Mouse (Mus musculus) midbrain, embryonic 10.5 days (tissue): ENCODE data around the gene Rer1. TPM values are rescaled to one million over a fixed set of nuclear protein-coding genes. Genes with fewer than 3 reads are reported as not detected.

Experiments
- DNase-seq: peaks from one replicate; pipeline ENCODE4 v3.0.0-alpha.2; 2017; ENCODE audit warnings: low spot score
- H3K27ac ChIP-seq: fragments of 300-500 bp; sonication (generic); replicated peaks from 2 replicates; pipeline ENCODE4 v1.5.1; 2016; ENCODE audit warnings: mild to moderate bottlenecking
- H3K27me3 ChIP-seq: fragments of 300-500 bp; sonication (generic); 2 replicates; pipeline ENCODE4 v1.6.1; 2016; ENCODE audit warnings: low read depth, mild to moderate bottlenecking; ENCODE audit not compliant: poor library complexity, severe bottlenecking
- H3K36me3 ChIP-seq: fragments of 300-500 bp; sonication (generic); 2 replicates; pipeline ENCODE4 v1.6.1; 2016; ENCODE audit warnings: mild to moderate bottlenecking, moderate library complexity
- H3K4me1 ChIP-seq: fragments of 300-500 bp; sonication (generic); 2 replicates; pipeline ENCODE4 v1.6.1; 2016
- H3K4me3 ChIP-seq: fragments of 300-500 bp; sonication (generic); 2 replicates; pipeline ENCODE4 v1.5.1; 2016; ENCODE audit warnings: mild to moderate bottlenecking, moderate library complexity
- H3K9me3 ChIP-seq: fragments of 300-500 bp; sonication (generic); replicated peaks from 2 replicates; pipeline ENCODE4 v1.6.1; 2016; ENCODE audit warnings: mild to moderate bottlenecking
- WGBS: fragments of 180-500 bp; shearing (Covaris S2); methylation state at CpG from one replicate; pipeline ENCODE4 v1.1.7; 2016; 5-methylcytosine and 5-hydroxymethylcytosine counted together
- polyA plus RNA-seq: library from polyadenylated mRNA; unstranded; fragments of >200 nt; fragmentation: Nextera tagmentation; extraction: Ambion mirVana; gene quantifications from 2 replicates; pipeline ENCODE4 v1.2.1, GENCODE M21; 2016

Rer1 gene
- polyA plus RNA-seq, 1 experiment from 2014 or later, result 147 TPM

DNA sequence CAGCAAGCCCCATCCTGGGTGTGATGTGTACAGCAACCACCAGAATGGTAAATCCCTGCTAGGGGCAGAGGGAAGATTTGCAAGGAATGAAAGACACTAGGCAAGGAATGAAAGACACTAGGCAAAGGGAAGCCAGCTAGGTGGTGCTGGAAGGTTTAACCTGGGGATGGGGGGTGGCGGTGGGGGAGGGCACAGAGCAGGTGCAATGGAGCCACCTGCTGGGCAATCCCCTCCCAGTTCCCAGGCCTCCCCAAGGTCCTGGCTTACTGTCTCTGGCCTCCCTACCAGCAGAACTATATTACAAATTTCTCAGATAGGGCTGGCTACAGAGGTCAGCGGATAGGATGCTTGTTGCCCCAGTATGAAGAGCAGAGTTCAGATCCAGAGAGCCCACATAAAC lies 21.7 kb downstream of the Rer1 start:
- WGBS, result 63% methylated on average over 2 of the region's 2 CpGs
- no peak overlapping the region for H3K27ac ChIP-seq

DNA sequence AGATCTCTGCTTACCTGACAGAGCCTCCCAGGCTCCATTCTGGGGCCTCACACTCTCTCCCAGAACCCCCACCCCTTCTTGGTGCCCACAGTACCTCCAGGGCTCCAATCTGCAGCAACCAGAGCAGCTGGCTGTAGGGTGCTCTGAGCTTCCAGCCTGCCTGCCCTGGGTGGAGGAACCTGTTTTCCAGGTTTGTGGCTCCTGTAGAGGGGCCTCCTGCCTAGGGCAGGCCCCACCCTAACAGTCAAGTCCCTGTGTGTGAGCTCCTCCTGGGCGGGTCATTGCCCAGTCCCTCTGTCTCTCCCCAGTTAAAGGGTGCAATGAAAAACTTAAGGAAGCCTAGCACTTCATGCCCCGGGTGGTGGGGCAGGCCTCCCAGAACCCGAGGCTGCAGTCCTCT lies 22.3 kb downstream of the Rer1 start:
- peaks cover 42% of the 10 kb centered on the region for H3K4me1 ChIP-seq
- no peaks in the 10 kb centered on the region for H3K9me3 ChIP-seq
- H3K4me3 ChIP-seq, result no peak overlapping the region
- H3K36me3 ChIP-seq, result peaks cover 9% of the 10 kb centered on the region
- H3K27ac ChIP-seq, result no peak overlapping the region; the same call in 1 of the 2 replicates
- no peak for DNase-seq
- WGBS, result 50% methylated on average over 3 of the region's 3 CpGs
- H3K27me3 ChIP-seq, result no peaks in the 10 kb centered on the region

More for the DNA sequence above, 21.7 kb downstream of the Rer1 start:
- no peak overlapping the region for H3K4me3 ChIP-seq
- H3K27me3 ChIP-seq, result no peaks in the 10 kb centered on the region
- DNase-seq, result no peak
- H3K4me1 ChIP-seq, result peaks cover 42% of the 10 kb centered on the region
- no peaks in the 10 kb centered on the region for H3K9me3 ChIP-seq
- H3K36me3 ChIP-seq, result peaks cover 15% of the 10 kb centered on the region

GRCm38 (mm10) chr4:155058325-155058724 lies 27.9 kb downstream of the Rer1 start:
- H3K36me3 ChIP-seq, result no peaks in the 10 kb centered on the region
- no peak for DNase-seq
- H3K27me3 ChIP-seq, result peaks cover 16% of the 10 kb centered on the region; the same call in 1 of the 2 replicates
- no peaks in the 10 kb centered on the region for H3K9me3 ChIP-seq
- 45% methylated on average over 10 of the region's 10 CpGs for WGBS
- H3K27ac ChIP-seq, result no peak overlapping the region
- peaks cover 38% of the 10 kb centered on the region for H3K4me1 ChIP-seq
- H3K4me3 ChIP-seq, result no peak overlapping the region

GRCm38 (mm10) chr4:155056724-155057123 lies 29.5 kb downstream of the Rer1 start, which contains the start of gene Plch2:
Gene Plch2 (minus strand): TSS chr4:155056784.
- Histone ChIP-seq H3K36me3 (no peaks in the 10 kb centered on the region), H3K27me3 (peaks cover 16% of the 10 kb centered on the region; the same call in 1 of the 2 replicates), H3K4me1 (peaks cover 36% of the 10 kb centered on the region), H3K9me3 (no peaks in the 10 kb centered on the region), H3K4me3 (no peak within 1 kb of the TSS), H3K27ac (peak within 1 kb of the TSS; percentile 23; the same call in 1 of the 2 replicates)
- no peak for DNase-seq
- WGBS, result 79% methylated on average over 10 of the region's 10 CpGs

DNA sequence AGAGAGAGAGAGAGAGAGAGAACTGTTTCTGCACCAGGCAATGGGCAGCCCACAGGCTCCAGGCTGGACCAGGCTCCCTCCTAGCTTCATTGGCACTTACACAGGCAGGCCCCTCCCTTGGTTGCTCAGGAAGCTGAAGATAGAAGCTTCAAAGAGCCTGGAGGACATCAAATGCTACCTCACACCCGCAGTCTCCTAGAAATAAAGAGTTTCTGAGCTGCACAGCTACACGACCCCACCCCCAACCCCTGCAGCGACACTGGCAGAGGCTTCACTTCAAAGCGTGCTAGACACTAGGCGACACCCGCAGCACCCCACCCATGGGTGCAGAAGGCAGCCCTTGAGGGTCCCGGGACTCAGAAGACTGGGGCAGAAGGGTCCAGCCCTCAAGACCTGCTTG lies 36.1 kb downstream of the Rer1 start:
- DNase-seq, result no peak
- no peak overlapping the region for H3K27ac ChIP-seq
- WGBS, result 86% methylated on average over 7 of the region's 7 CpGs
- H3K4me3 ChIP-seq, result no peak overlapping the region
- no peaks in the 10 kb centered on the region for H3K9me3 ChIP-seq
- H3K27me3 ChIP-seq, result peaks cover 25% of the 10 kb centered on the region
- H3K4me1 ChIP-seq, result peaks cover 9% of the 10 kb centered on the region; the same call in 1 of the 2 replicates
- H3K36me3 ChIP-seq, result no peaks in the 10 kb centered on the region

DNA sequence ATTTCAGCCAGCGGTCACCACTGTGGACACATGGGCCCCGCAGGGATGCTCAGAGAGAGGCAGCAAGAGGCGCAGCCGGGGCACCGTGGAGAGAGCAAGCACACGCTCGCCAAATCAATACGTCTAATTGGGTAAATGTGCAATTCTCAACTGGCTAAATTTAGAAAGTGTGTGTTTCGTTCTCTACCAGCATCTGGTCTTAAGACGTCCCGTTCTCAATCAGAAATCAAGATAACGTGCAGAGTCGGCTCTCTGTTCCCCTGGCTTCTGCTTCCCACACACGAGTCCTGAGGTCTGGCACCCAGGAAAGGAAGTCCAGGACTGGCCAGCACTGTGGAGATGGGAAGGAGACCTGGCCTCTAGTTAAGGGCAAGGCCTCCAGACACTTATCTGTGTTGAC lies 39.5 kb downstream of the Rer1 start:
- peaks cover 18% of the 10 kb centered on the region for H3K4me1 ChIP-seq
- no peak overlapping the region for H3K27ac ChIP-seq
- H3K36me3 ChIP-seq, result no peaks in the 10 kb centered on the region
- no peak overlapping the region for H3K4me3 ChIP-seq
- H3K27me3 ChIP-seq, result peaks cover 60% of the 10 kb centered on the region
- WGBS, result 89% methylated on average over 14 of the region's 14 CpGs
- DNase-seq, result no peak
- H3K9me3 ChIP-seq, result no peaks in the 10 kb centered on the region

DNA sequence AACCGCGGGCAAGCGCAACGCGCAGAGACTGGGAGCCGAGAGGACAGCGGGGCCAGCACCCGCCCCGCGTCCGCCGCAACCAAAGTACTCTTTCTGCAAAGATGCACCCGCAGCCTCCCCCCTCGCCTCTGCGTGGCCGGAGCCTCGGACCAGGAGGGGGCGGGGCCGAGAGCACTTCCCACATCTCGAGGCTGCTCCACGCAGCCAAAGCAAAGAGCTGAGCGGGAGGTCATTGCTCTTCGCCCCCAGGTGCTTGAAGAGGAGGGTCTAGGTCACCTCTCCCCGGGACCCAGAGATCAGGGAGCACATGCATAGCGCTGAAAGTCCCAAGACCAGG lies 42.9 kb downstream of the Rer1 start:
- WGBS, result 1% methylated on average over 25 of the region's 25 CpGs

DNA sequence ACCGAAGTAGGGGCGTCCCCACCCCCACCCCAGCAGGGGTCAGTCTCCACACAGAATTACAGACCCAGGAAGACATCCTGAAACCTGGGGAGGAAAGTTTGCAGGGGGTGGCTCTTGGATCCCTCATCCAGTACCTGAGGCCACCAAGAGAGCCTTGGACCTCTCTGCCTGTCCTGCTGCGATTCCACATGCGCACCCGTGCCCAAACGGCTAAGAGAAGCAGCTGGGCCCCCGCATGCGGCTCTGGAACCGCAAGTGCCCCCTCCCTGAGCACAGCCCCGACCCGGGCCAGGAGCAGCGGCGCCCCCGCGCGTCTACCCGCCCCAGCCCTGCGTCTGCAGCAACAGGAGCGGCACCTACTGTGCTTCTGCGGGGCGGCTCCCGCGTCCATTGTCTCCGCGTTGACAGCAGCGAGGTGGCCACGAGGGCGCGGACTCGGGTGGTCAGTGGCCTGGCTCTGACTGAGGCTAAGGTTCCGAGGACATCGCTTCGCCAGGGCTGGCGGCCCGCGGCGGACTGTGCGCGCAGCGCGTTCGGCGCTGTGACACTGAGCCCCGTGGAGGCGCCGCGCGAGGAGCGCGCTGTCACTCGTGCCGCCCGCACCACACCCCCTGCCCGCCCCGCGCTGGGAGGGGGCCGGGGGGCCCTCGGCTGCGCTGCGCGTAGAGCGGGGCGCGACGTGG lies 43.4 kb downstream of the Rer1 start:
- Histone ChIP-seq H3K4me1 (peaks cover 38% of the 10 kb centered on the region), H3K36me3 (no peaks in the 10 kb centered on the region), H3K27me3 (peaks cover 89% of the 10 kb centered on the region), H3K9me3 (no peaks in the 10 kb centered on the region), H3K27ac (peak overlapping the region; percentile 72), H3K4me3 (peak overlapping the region; percentile 64)
- 2% methylated on average over 65 of the region's 65 CpGs for WGBS
- DNase-seq, result peak; percentile 30

More for the DNA sequence above, 42.9 kb downstream of the Rer1 start:
- no peak for DNase-seq
- H3K27ac ChIP-seq, result peak overlapping the region; percentile 72
- no peaks in the 10 kb centered on the region for H3K9me3 ChIP-seq
- peak overlapping the region; percentile 64 for H3K4me3 ChIP-seq
- H3K27me3 ChIP-seq, result peaks cover 86% of the 10 kb centered on the region
- no peaks in the 10 kb centered on the region for H3K36me3 ChIP-seq
- peaks cover 38% of the 10 kb centered on the region for H3K4me1 ChIP-seq

- no peak for DNase-seq
- Histone ChIP-seq H3K4me3 (peak overlapping the region; percentile 27; the same call in 1 of the 2 replicates), H3K27me3 (peaks cover 91% of the 10 kb centered on the region), H3K27ac (peak overlapping the region; percentile 81), H3K4me1 (peaks cover 38% of the 10 kb centered on the region), H3K36me3 (no peaks in the 10 kb centered on the region), H3K9me3 (no peaks in the 10 kb centered on the region)
- WGBS, result 65% methylated on average over 6 of the region's 6 CpGs
Measured at GRCm38 (mm10) chr4:155040696-155041095, 45.5 kb downstream of the Rer1 start.

GRCm38 (mm10) chr4:155040197-155040596 lies 46.0 kb downstream of the Rer1 start:
- H3K4me1 ChIP-seq, result peaks cover 38% of the 10 kb centered on the region
- peak overlapping the region; percentile 81 for H3K27ac ChIP-seq
- 16% methylated on average over 9 of the region's 9 CpGs for WGBS
- no peaks in the 10 kb centered on the region for H3K36me3 ChIP-seq
- H3K9me3 ChIP-seq, result no peaks in the 10 kb centered on the region
- peak; percentile 51 for DNase-seq
- H3K27me3 ChIP-seq, result peaks cover 91% of the 10 kb centered on the region
- peak overlapping the region; percentile 27; the same call in 1 of the 2 replicates for H3K4me3 ChIP-seq

GRCm38 (mm10) chr4:155034787-155035186 lies 51.4 kb downstream of the Rer1 start:
- peaks cover 55% of the 10 kb centered on the region for H3K4me1 ChIP-seq

GRCm38 (mm10) chr4:155034202-155034601 lies 52.0 kb downstream of the Rer1 start:
- DNase-seq, result no peak
- no peaks in the 10 kb centered on the region for H3K9me3 ChIP-seq
- H3K36me3 ChIP-seq, result no peaks in the 10 kb centered on the region
- peaks cover 89% of the 10 kb centered on the region for H3K27me3 ChIP-seq
- 25% methylated on average over 7 of the region's 7 CpGs for WGBS
- H3K4me3 ChIP-seq, result no peak overlapping the region
- H3K4me1 ChIP-seq, result peaks cover 54% of the 10 kb centered on the region
- H3K27ac ChIP-seq, result peak overlapping the region; percentile 29; the same call in 1 of the 2 replicates

More at GRCm38 (mm10) chr4:155034787-155035186, 51.4 kb downstream of the Rer1 start:
- WGBS, result 63% methylated on average over 13 of the region's 13 CpGs
- Histone ChIP-seq H3K9me3 (no peaks in the 10 kb centered on the region), H3K27me3 (peaks cover 88% of the 10 kb centered on the region), H3K36me3 (no peaks in the 10 kb centered on the region), H3K4me3 (no peak overlapping the region), H3K27ac (peak overlapping the region; percentile 24; the same call in 1 of the 2 replicates)
- no peak for DNase-seq

DNA sequence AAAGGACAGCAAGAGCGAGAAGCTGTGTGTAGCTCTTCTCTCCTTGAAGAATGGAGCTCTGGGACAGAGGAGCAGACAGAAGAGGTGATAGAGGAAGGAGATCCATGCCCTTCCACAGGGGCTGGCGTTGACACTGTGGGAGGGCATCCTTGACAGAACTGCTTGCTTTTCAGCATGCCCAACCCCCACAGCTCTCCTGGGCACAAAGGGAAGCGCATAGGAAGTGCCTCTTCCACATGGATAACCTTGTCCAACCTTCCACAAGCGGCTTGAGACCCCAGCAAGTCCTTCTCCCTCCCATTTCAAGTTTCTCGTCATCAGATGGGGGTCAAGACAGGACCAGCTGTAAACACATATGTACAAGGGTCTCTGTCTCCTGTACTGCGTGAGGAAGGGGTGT lies 53.1 kb downstream of the Rer1 start:
- Histone ChIP-seq H3K9me3 (no peaks in the 10 kb centered on the region), H3K27ac (peak overlapping the region; percentile 29; the same call in 1 of the 2 replicates), H3K36me3 (no peaks in the 10 kb centered on the region), H3K4me1 (peaks cover 59% of the 10 kb centered on the region), H3K4me3 (no peak overlapping the region), H3K27me3 (peaks cover 87% of the 10 kb centered on the region)
- no peak for DNase-seq
- 35% methylated on average over 6 of the region's 6 CpGs for whole genome bisulfite sequencing
